Comparison of ENCODE assay signal across 8 mouse cellular contexts in genomic region chr12:86659447-86659968, GRCm38 (mm10). TPM values are rescaled to one million over a fixed set of nuclear protein-coding genes. Genes with fewer than 3 reads are reported as not detected.
DNase-seq lines count a peak whose midpoint lies in the region; ATAC-seq and TF ChIP-seq lines count a peak whose summit lies in the region.

No protein-coding gene starts in this region.

- no peaks in the 10 kb centered on the region for H3K27me3 ChIP-seq in heart, embryonic 11.5 days (ENCODE audit: control insufficient read depth, insufficient read depth, low read length)
- no peaks in the 10 kb centered on the region for H3K27me3 ChIP-seq in heart, adult 2 months (ENCODE audit: control insufficient read depth, insufficient read depth, low read length)
- H3K27me3 ChIP-seq in midbrain, embryonic 15.5 days (replicated peaks) = no peaks in the 10 kb centered on the region

- no peak for TF ChIP-seq POLR2A in heart, adult 2 months (IDR thresholded peaks at IDR 0.05; ENCODE audit: insufficient read depth, low read depth, low read length)

- TF ChIP-seq CTCF in heart, adult 2 months (IDR thresholded peaks at IDR 0.05) = no peak

- no peak overlapping the region for H3K9ac ChIP-seq in heart, embryonic 11.5 days (ENCODE audit: low read depth, low read length)
- no peak overlapping the region for H3K9ac ChIP-seq in heart, adult 2 months (ENCODE audit: low read depth, low read length)
- no peak overlapping the region for H3K9ac ChIP-seq in midbrain, embryonic 15.5 days

- no peak overlapping the region for H3K4me2 ChIP-seq in heart, embryonic 11.5 days
- no peak overlapping the region for H3K4me2 ChIP-seq in midbrain, embryonic 15.5 days

- peaks cover 7% of the 10 kb centered on the region for H3K4me1 ChIP-seq in heart, embryonic 11.5 days (ENCODE audit: control insufficient read depth, insufficient read depth, low read length)
- H3K4me1 ChIP-seq in heart, adult 2 months (ENCODE audit: control insufficient read depth, insufficient read depth, low read length) = peaks cover 4% of the 10 kb centered on the region; the same call in 1 of the 2 replicates
- peaks cover 8% of the 10 kb centered on the region for H3K4me1 ChIP-seq in midbrain, embryonic 15.5 days

- H3K27ac ChIP-seq in heart, embryonic 11.5 days (ENCODE audit: low read depth, low read length) = 0 out of 2 replicates have a peak overlapping the region, but pooled peaks have one; percentile 50
- no peak overlapping the region for H3K27ac ChIP-seq in heart, adult 2 months
- peak overlapping the region; percentile 62 for H3K27ac ChIP-seq in midbrain, embryonic 15.5 days

- no peaks in the 10 kb centered on the region for H3K36me3 ChIP-seq in heart, embryonic 11.5 days (ENCODE audit: control insufficient read depth, insufficient read depth, low read length)
- H3K36me3 ChIP-seq in heart, adult 2 months (ENCODE audit: control insufficient read depth, insufficient read depth, low read length) = no peaks in the 10 kb centered on the region
- no peaks in the 10 kb centered on the region for H3K36me3 ChIP-seq in midbrain, embryonic 15.5 days (replicated peaks)

- WGBS in heart, embryonic 11.5 days (ENCODE audit: insufficient replicate concordance) = 37% methylated on average over 6 of the region's 6 CpGs
- WGBS in heart, adult 2 months = 26% methylated on average over 6 of the region's 6 CpGs
- 12% methylated on average over 6 of the region's 6 CpGs for WGBS in midbrain, embryonic 15.5 days

- intact Hi-C loops in heart, adult 2 months (cut with DNase I) = no loop called here

- no peak overlapping the region for H3K4me3 ChIP-seq in heart, embryonic 11.5 days (ENCODE audit: low read depth, low read length)
- H3K4me3 ChIP-seq in heart, adult 2 months = no peak overlapping the region
- H3K4me3 ChIP-seq in midbrain, embryonic 15.5 days = no peak overlapping the region

- DNase-seq in heart, adult 2 months = no peak
- peak; percentile 16 for DNase-seq in lung, postnatal 10 days
- DNase-seq in lung, adult 18-20 months = no peak
- peak; percentile 31 to 46 for DNase-seq in thymus, postnatal 36 days
- no peak for DNase-seq in urinary bladder, postnatal 36 days (ENCODE audit: low spot score in 2 of 2)

- ATAC-seq in heart, embryonic 11.5 days (replicated peaks; ENCODE audit: insufficient number of reproducible peaks, low FRiP score, low TSS enrichment) = no peak
- peak; percentile 60 for ATAC-seq in midbrain, embryonic 15.5 days (replicated peaks)
- ATAC-seq in megakaryocyte progenitor cell, adult 5-6 weeks (replicated peaks; ENCODE audit: poor library complexity) = no peak

- H3K9me3 ChIP-seq in heart, embryonic 11.5 days (replicated peaks; ENCODE audit: control insufficient read depth, low read length) = no peaks in the 10 kb centered on the region
- no peaks in the 10 kb centered on the region for H3K9me3 ChIP-seq in midbrain, embryonic 15.5 days

- H3K79me2 ChIP-seq in heart, adult 2 months (replicated peaks; ENCODE audit: control insufficient read depth, insufficient read depth, low read length) = no peaks in the 10 kb centered on the region

- no peak for TF ChIP-seq EP300 in heart, adult 2 months (IDR thresholded peaks at IDR 0.05; ENCODE audit: insufficient read depth, low read depth, low read length)

RNA-seq across cellular contexts. Expression of gene Vash1, which starts 19.0 kb away (rescaled TPM):
- polyA plus RNA-seq in heart, embryonic 11.5 days (2014; fragmentation: Nextera tagmentation; extraction: Ambion mirVana) = 7.7 and 8.2 TPM in 2 replicates
- total RNA-seq in heart, adult 2 months (2021) = 10 to 100 TPM; 10.0 to 14.8 TPM
- polyA plus RNA-seq in heart, adult 2 months (2012; rRNA removed) = 6.4 and 9.3 TPM in 2 replicates
- polyA plus RNA-seq in midbrain, embryonic 15.5 days (2015; fragmentation: Nextera tagmentation; extraction: Ambion mirVana) = 36.6 and 41.6 TPM in 2 replicates
- total RNA-seq in megakaryocyte progenitor cell, adult 5-6 weeks (2015) = 0.07 and 0.10 TPM in 2 replicates
- total RNA-seq in megakaryocyte progenitor cell, adult 5-6 weeks (2017) = 0.54 and 0.91 TPM in 2 replicates

Comparison
In these comparisons a context has a peak if more than half of its experiments do, and no peak if none do; other contexts are left out.
1. DNase-seq: peak in lung, postnatal 10 days (single experiment) and thymus, postnatal 36 days (2 of 2); none in heart, adult 2 months (0 of 2), lung, adult 18-20 months (0 of 2) and urinary bladder, postnatal 36 days (0 of 2).